Mouse (Mus musculus) small intestine, adult 2 months (tissue): ENCODE measurements around the gene Adgb.

Source experiments
- CTCF ChIP-seq: fragments of 200-500 bp; IDR thresholded peaks from 2 replicates; pipeline ENCODE4 v1.5.1; 2012; ENCODE audit warnings: low read depth, mild to moderate bottlenecking, control low read depth, inconsistent platforms, low read length, moderate library complexity, mixed read lengths; ENCODE audit not compliant: insufficient replicate concordance, insufficient read length; ENCODE audit errors: extremely low read depth
- POLR2A ChIP-seq: fragments of 200-500 bp; IDR thresholded peaks from 2 replicates; pipeline ENCODE4 v1.6.1; 2012; ENCODE audit warnings: low read depth, mild to moderate bottlenecking, control low read depth, inconsistent platforms, low read length, moderate library complexity

- no peak for TF ChIP-seq CTCF
- TF ChIP-seq POLR2A: no peak
Observed at GRCm38 (mm10) chr10:10309877-10310426, 162.2 kb downstream of the Adgb start.
